ENCODE assay signal across 12 mouse cellular contexts in the genomic region with DNA sequence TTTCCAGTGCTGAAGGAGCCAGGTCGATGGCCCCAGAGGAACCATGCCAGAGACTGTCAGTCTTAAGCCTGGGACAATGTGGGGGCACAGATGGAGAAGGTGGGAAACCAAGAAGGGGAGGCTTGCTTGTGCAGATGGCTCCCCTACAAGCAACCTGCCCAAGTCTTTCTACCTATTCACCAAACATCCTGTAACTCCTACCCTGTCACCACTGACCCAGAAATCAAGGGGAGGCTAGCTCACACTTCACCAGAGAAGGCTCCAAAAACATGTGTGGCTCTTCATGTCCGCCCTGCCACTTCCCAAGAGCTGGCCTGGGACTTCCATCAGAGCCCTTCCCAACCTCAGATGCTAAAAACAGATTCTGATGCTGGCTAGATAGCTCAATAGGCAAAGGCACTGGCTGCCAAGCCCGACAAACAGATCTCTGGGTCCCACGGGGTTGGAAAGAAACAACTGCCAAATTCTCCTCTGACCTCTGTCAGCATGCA. TPM values are rescaled to one million over a fixed set of nuclear protein-coding genes. Genes with fewer than 3 reads are reported as not detected.
A peak's percentile ranks its signal among the peaks of the same experiment; 100 is the strongest.
DNase-seq lines count a peak whose midpoint lies in the region; ATAC-seq and TF ChIP-seq lines count a peak whose summit lies in the region.
"Had no signal": no experiment of that assay in that cellular context is flagged by ENCODE, and none has a peak within 500 bp of the region (broad histone marks: within the 10 kb centered on the region; RNA-seq: fewer than 3 reads in every experiment).

No protein-coding gene starts in this region.

- no peak for DNase-seq in forebrain, embryonic 10.5 days (ENCODE audit: extremely low spot score, low spot score)
- no peak for DNase-seq in forebrain, postnatal 0 days
- peak; percentile 60 for DNase-seq in cerebellum, adult 11 months
- no peak for DNase-seq in Muller cell, postnatal 12 days (ENCODE audit: inconsistent ontology term)
- no peak for DNase-seq in lung, adult 18-20 months
- DNase-seq: lung, embryonic 14.5 days had no signal

- H3K9me3 ChIP-seq in forebrain, embryonic 10.5 days: no peaks in the 10 kb centered on the region
- H3K9me3 ChIP-seq in forebrain, postnatal 0 days (ENCODE audit: low read length): no peaks in the 10 kb centered on the region
- H3K9me3 ChIP-seq in hindbrain, embryonic 16.5 days (ENCODE audit: control insufficient read depth, low read length): no peaks in the 10 kb centered on the region
- H3K9me3 ChIP-seq in hindbrain, embryonic 12.5 days (replicated peaks): no peaks in the 10 kb centered on the region
- H3K9me3 ChIP-seq in forebrain, embryonic 16.5 days (ENCODE audit: control insufficient read depth, low read length): no peaks in the 10 kb centered on the region

- WGBS in forebrain, embryonic 10.5 days: 88% methylated on average over 4 of the region's 4 CpGs
- WGBS in forebrain, postnatal 0 days: 46% methylated on average over 4 of the region's 4 CpGs
- WGBS in hindbrain, embryonic 16.5 days: 58% methylated on average over 4 of the region's 4 CpGs
- 71% methylated on average over 4 of the region's 4 CpGs for WGBS in hindbrain, embryonic 12.5 days
- 40% methylated on average over 4 of the region's 4 CpGs for WGBS in forebrain, embryonic 16.5 days

- H3K27ac ChIP-seq in forebrain, embryonic 10.5 days: 0 out of 2 replicates have a peak overlapping the region, but pooled peaks have one; percentile 35
- H3K27ac ChIP-seq in forebrain, postnatal 0 days (ENCODE audit: low read depth, low read length): no peak overlapping the region
- H3K27ac ChIP-seq in hindbrain, embryonic 16.5 days (ENCODE audit: low read depth, low read length): 0 out of 2 replicates have a peak overlapping the region, but pooled peaks have one; percentile 1
- H3K27ac ChIP-seq in hindbrain, embryonic 12.5 days: no peak overlapping the region
- H3K27ac ChIP-seq in forebrain, embryonic 16.5 days (ENCODE audit: low read length): peak overlapping the region; percentile 44; the same call in 1 of the 2 replicates
- H3K27ac ChIP-seq: layer of hippocampus, adult 2 months had no signal

- TF ChIP-seq CTCF in forebrain, postnatal 0 days (IDR thresholded peaks at IDR 0.05; ENCODE audit: low read depth): no peak

- H3K27me3 ChIP-seq in forebrain, embryonic 10.5 days (ENCODE audit: poor library complexity, severe bottlenecking): no peaks in the 10 kb centered on the region
- H3K27me3 ChIP-seq in forebrain, postnatal 0 days (ENCODE audit: insufficient read depth, low read length): no peaks in the 10 kb centered on the region
- no peaks in the 10 kb centered on the region for H3K27me3 ChIP-seq in hindbrain, embryonic 16.5 days (replicated peaks; ENCODE audit: control insufficient read depth, insufficient read depth, low read length)
- H3K27me3 ChIP-seq in hindbrain, embryonic 12.5 days: no peaks in the 10 kb centered on the region
- no peaks in the 10 kb centered on the region for H3K27me3 ChIP-seq in forebrain, embryonic 16.5 days (replicated peaks; ENCODE audit: control insufficient read depth, insufficient read depth, low read length)

- ATAC-seq in forebrain, postnatal 0 days: no peak
- ATAC-seq in hindbrain, embryonic 16.5 days: 0 out of 2 replicates have a peak, but pooled peaks have one; percentile 31
- ATAC-seq in hindbrain, embryonic 12.5 days (ENCODE audit: low FRiP score): no peak
- ATAC-seq in forebrain, embryonic 16.5 days: peak; percentile 52
- ATAC-seq: intestine, postnatal 0 days had no signal

- H3K36me3 ChIP-seq in forebrain, embryonic 10.5 days (replicated peaks): no peaks in the 10 kb centered on the region
- no peaks in the 10 kb centered on the region for H3K36me3 ChIP-seq in forebrain, postnatal 0 days (ENCODE audit: insufficient read depth)
- H3K36me3 ChIP-seq in hindbrain, embryonic 16.5 days (ENCODE audit: control insufficient read depth, insufficient read depth, low read length): no peaks in the 10 kb centered on the region
- no peaks in the 10 kb centered on the region for H3K36me3 ChIP-seq in hindbrain, embryonic 12.5 days
- no peaks in the 10 kb centered on the region for H3K36me3 ChIP-seq in forebrain, embryonic 16.5 days (ENCODE audit: control insufficient read depth, insufficient read depth)

- H3K4me1 ChIP-seq in forebrain, embryonic 10.5 days: peaks cover 26% of the 10 kb centered on the region
- peaks cover under 1% of the 10 kb centered on the region; the same call in 1 of the 2 replicates for H3K4me1 ChIP-seq in forebrain, postnatal 0 days (ENCODE audit: insufficient read depth)
- peaks cover 12% of the 10 kb centered on the region for H3K4me1 ChIP-seq in hindbrain, embryonic 16.5 days (ENCODE audit: control insufficient read depth, insufficient read depth, low read depth, low read length)
- H3K4me1 ChIP-seq in hindbrain, embryonic 12.5 days: peaks cover 18% of the 10 kb centered on the region
- H3K4me1 ChIP-seq in forebrain, embryonic 16.5 days (replicated peaks; ENCODE audit: control insufficient read depth, insufficient read depth, low read length): peaks cover 16% of the 10 kb centered on the region

- no peak overlapping the region for H3K4me3 ChIP-seq in forebrain, embryonic 10.5 days
- H3K4me3 ChIP-seq in forebrain, postnatal 0 days (ENCODE audit: low read depth, low read length): no peak overlapping the region
- no peak overlapping the region for H3K4me3 ChIP-seq in hindbrain, embryonic 16.5 days (ENCODE audit: low read length)
- no peak overlapping the region for H3K4me3 ChIP-seq in hindbrain, embryonic 12.5 days
- no peak overlapping the region for H3K4me3 ChIP-seq in forebrain, embryonic 16.5 days (replicated peaks; ENCODE audit: low read length)
- H3K4me3 ChIP-seq: layer of hippocampus, adult 2 months had no signal

- H3K9ac ChIP-seq in forebrain, postnatal 0 days: no peak overlapping the region
- H3K9ac ChIP-seq in hindbrain, embryonic 16.5 days (ENCODE audit: low read depth, low read length): no peak overlapping the region
- no peak overlapping the region for H3K9ac ChIP-seq in hindbrain, embryonic 12.5 days
- no peak overlapping the region for H3K9ac ChIP-seq in forebrain, embryonic 16.5 days (replicated peaks; ENCODE audit: low read depth, low read length)
- H3K9ac ChIP-seq: lung, embryonic 14.5 days had no signal

- no peak overlapping the region for H3K4me2 ChIP-seq in forebrain, postnatal 0 days (ENCODE audit: low read depth)
- no peak overlapping the region for H3K4me2 ChIP-seq in hindbrain, embryonic 16.5 days (ENCODE audit: low read length)
- no peak overlapping the region for H3K4me2 ChIP-seq in hindbrain, embryonic 12.5 days (replicated peaks)
- H3K4me2 ChIP-seq in forebrain, embryonic 16.5 days (ENCODE audit: low read length): no peak overlapping the region
- H3K4me2 ChIP-seq: lung, embryonic 14.5 days; midbrain, embryonic 11.5 days had no signal

RNA-seq across cellular contexts. Expression of gene Foxo3, which starts 48.8 kb away (rescaled TPM):
- polyA plus RNA-seq in forebrain, embryonic 10.5 days (2016; fragmentation: Nextera tagmentation; extraction: Ambion mirVana): 2.1 and 2.3 TPM in 2 replicates
- total RNA-seq in forebrain, postnatal 0 days (2014; rRNA removed): 24.2 and 29.1 TPM in 2 replicates
- polyA plus RNA-seq in forebrain, postnatal 0 days (2015; fragmentation: Nextera tagmentation; extraction: Ambion mirVana): 6.4 and 6.5 TPM in 2 replicates
- 4.3 and 4.4 TPM in 2 replicates for polyA plus RNA-seq in hindbrain, embryonic 16.5 days (2015; fragmentation: Nextera tagmentation; extraction: Ambion mirVana)
- 4.2 and 5.0 TPM in 2 replicates for polyA plus RNA-seq in hindbrain, embryonic 12.5 days (2016; fragmentation: Nextera tagmentation; extraction: Ambion mirVana)
- 4.7 and 4.8 TPM in 2 replicates for polyA plus RNA-seq in forebrain, embryonic 16.5 days (2015; fragmentation: Nextera tagmentation; extraction: Ambion mirVana)

Comparison
In these comparisons a context has a peak if more than half of its experiments do, and no peak if none do; other contexts are left out.
1. H3K27ac ChIP-seq: peak in forebrain, embryonic 10.5 days (single experiment), hindbrain, embryonic 16.5 days (single experiment) and forebrain, embryonic 16.5 days (single experiment); none in forebrain, postnatal 0 days (single experiment) and hindbrain, embryonic 12.5 days (single experiment).
2. ATAC-seq: peak in hindbrain, embryonic 16.5 days (single experiment) and forebrain, embryonic 16.5 days (single experiment); none in forebrain, postnatal 0 days (single experiment) and hindbrain, embryonic 12.5 days (single experiment).